ENCODE assay signal across 23 mouse cellular contexts in the genomic region with DNA sequence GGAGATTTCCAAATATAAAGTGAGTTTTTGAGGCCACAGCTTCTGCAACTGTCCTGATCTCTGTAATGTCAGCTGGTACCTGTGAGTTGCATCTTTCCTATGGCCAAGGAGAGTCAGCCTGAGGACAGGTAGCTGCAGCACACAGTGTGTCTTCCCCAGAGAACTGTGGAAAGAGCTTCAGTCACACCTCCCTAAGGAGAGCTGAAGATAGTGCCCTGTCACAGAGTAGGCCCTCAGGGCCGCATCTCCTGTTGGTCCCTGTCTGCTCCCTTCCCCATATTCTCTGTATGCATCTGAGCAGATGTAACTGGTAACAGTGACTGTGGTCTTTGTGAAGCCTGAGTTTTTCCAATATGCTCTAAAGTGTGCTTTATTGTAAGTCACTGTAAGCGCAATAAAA. TPM values are rescaled to one million over a fixed set of nuclear protein-coding genes. Genes with fewer than 3 reads are reported as not detected.
"Had no signal": no experiment of that assay in that cellular context is flagged by ENCODE, and none has a peak within 500 bp of the region (broad histone marks: within the 10 kb centered on the region; RNA-seq: fewer than 3 reads in every experiment).

No protein-coding gene starts in this region.

- DNase-seq: lung, adult 18-20 months; lung, embryonic 14.5 days; lung, postnatal 10 days; lung, postnatal 4 days; midbrain, embryonic 14.5 days; retina, postnatal 1 day; right cerebral cortex, adult 18-20 months; right cerebral cortex, postnatal 25 days; right cerebral cortex, postnatal 4 days; spleen, adult 18-20 months; thymus, adult 18-20 months; thymus, postnatal 25 days had no signal

- H3K27me3 ChIP-seq: midbrain, embryonic 12.5 days; neural tube, embryonic 13.5 days; neural tube, embryonic 15.5 days had no signal

- H3K36me3 ChIP-seq: midbrain, embryonic 10.5 days; midbrain, embryonic 12.5 days; neural tube, embryonic 13.5 days; neural tube, embryonic 15.5 days had no signal

- H3K4me2 ChIP-seq: lung, embryonic 14.5 days; midbrain, embryonic 12.5 days; neural tube, embryonic 13.5 days; neural tube, embryonic 15.5 days had no signal

- H3K9me3 ChIP-seq: midbrain, embryonic 10.5 days; midbrain, embryonic 12.5 days; neural tube, embryonic 13.5 days; neural tube, embryonic 15.5 days had no signal

- ATAC-seq: midbrain, embryonic 16.5 days had no signal

- H3K27ac ChIP-seq: midbrain, embryonic 12.5 days; neural tube, embryonic 13.5 days; neural tube, embryonic 15.5 days had no signal

- H3K9ac ChIP-seq: lung, embryonic 14.5 days; midbrain, embryonic 12.5 days; neural tube, embryonic 13.5 days; neural tube, embryonic 15.5 days had no signal

- H3K4me3 ChIP-seq: midbrain, embryonic 10.5 days; midbrain, embryonic 12.5 days; myocyte; neural tube, embryonic 13.5 days; neural tube, embryonic 15.5 days had no signal

RNA-seq across cellular contexts. Expression of a gene that starts 10.4 kb away (rescaled TPM):
- total RNA-seq: megakaryocyte, adult 5-6 weeks; megakaryocyte-erythroid progenitor cell, adult 5-6 weeks had no signal
- polyA plus RNA-seq: myocyte had no signal

RNA-seq across cellular contexts. Expression of a gene that starts 33.4 kb away (rescaled TPM):
- polyA plus RNA-seq: midbrain, embryonic 10.5 days; midbrain, embryonic 12.5 days; midbrain, embryonic 14.5 days; midbrain, embryonic 16.5 days; myocyte; neural tube, embryonic 11.5 days; neural tube, embryonic 13.5 days; neural tube, embryonic 15.5 days; stomach, embryonic 14.5 days; stomach, embryonic 16.5 days had no signal
